Mouse (Mus musculus): ENCODE results near the gene Dera. TPM values are rescaled to one million over a fixed set of nuclear protein-coding genes. Genes with fewer than 3 reads are reported as not detected.

The Dera gene
- polyA plus RNA-seq, 1 experiment from 2014 or later: 62.3 TPM

DNA sequence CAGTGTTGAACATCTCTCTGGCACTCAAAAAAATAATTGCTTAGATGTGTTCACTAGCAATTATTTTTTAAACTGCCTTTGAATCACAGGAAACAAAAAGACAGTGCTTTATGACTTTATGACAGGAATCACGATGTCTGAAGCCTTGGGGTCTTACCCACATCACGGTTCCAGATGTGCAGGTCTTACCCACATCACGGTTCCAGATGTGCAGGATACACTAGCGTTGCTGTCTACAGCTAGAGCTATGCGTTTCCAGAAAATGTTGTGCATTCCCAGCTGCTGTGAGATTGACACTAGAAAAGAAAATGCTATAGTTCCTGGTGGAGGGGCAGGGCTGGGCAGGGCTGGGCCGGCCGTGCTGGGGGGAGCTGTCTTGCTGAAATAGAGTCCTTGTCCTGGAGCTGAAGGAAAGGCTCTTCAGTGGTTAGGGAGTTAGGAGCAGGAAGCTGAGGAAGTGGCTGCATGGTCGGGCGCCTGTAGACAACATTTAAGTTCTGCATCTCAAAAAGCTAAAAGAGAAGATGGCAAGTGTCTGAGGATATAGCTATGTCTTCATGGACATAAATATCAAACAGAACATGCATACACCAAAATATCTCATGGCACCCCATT is 34.7 kb downstream of the Dera start:
- H3K27ac ChIP-seq (ENCODE audit: poor library complexity, severe bottlenecking): no peak overlapping the region
- WGBS: 82% methylated on average over 9 of the region's 9 CpGs

DNA sequence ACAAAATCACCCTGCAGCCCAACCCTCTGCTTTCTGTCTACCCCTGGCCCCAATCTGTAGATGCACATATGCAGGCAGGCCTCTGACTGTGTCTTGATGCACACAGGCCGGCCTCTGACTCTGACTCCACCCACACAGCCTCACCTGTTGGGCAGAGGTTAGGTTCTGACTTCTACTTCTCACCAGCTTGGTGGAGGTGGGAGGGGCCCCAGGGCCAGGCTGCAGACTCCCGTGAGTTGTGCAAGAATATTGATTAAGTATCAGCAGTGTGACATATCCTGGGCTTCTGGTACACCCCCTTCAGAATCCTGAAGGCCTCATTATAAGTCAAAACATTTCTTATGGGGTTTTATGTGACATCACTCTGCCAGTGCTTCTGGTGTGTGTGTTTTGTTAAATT is 35.3 kb downstream of the Dera start:
- H3K27ac ChIP-seq (ENCODE audit: poor library complexity, severe bottlenecking): no peak overlapping the region
- H3K9me3 ChIP-seq (replicated peaks): no peaks in the 10 kb centered on the region
- H3K4me3 ChIP-seq: no peak overlapping the region
- WGBS: 66% methylated on average over 2 of the region's 2 CpGs
- no peaks in the 10 kb centered on the region for H3K27me3 ChIP-seq (replicated peaks)
- peaks cover 17% of the 10 kb centered on the region for H3K4me1 ChIP-seq (replicated peaks)
- no peak overlapping the region for H3K4me2 ChIP-seq
- peaks cover 14% of the 10 kb centered on the region; the same call in 1 of the 2 replicates for H3K36me3 ChIP-seq
- no peak for ATAC-seq (ENCODE audit: insufficient number of reproducible peaks, low FRiP score)
- no peak overlapping the region for H3K9ac ChIP-seq

More for the DNA sequence above, 34.7 kb downstream of the Dera start:
- ATAC-seq (ENCODE audit: insufficient number of reproducible peaks, low FRiP score): no peak
- Histone ChIP-seq H3K4me1 (replicated peaks) (peaks cover 15% of the 10 kb centered on the region), H3K27me3 (replicated peaks) (no peaks in the 10 kb centered on the region), H3K4me2 (no peak overlapping the region), H3K36me3 (peaks cover 14% of the 10 kb centered on the region; the same call in 1 of the 2 replicates), H3K9ac (no peak overlapping the region), H3K4me3 (no peak overlapping the region), H3K9me3 (replicated peaks) (no peaks in the 10 kb centered on the region)

DNA sequence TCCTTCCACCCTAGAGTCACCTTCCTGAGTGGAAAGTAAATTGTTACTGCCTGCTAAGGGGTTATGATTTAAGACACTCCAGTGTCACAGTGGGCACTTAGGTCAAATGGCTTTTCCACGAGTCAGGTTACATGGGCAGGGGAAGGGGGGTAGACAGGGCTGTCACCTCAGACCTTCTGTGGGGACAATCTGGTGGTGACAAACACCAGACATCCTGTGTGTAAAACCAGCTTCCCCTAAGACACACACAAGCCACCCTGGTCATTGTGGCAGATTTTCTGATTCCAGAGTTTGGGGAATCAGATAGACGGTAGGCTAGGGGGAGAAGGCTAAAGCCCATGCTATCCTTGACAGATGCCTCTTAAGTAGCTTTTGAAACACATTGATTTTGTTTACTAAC is 41.1 kb downstream of the Dera start:
- ATAC-seq (ENCODE audit: insufficient number of reproducible peaks, low FRiP score): no peak
- Histone ChIP-seq H3K9ac (no peak overlapping the region), H3K36me3 (peaks cover 31% of the 10 kb centered on the region), H3K27me3 (replicated peaks) (no peaks in the 10 kb centered on the region), H3K9me3 (replicated peaks) (peaks cover 8% of the 10 kb centered on the region), H3K27ac (ENCODE audit: poor library complexity, severe bottlenecking) (no peak overlapping the region), H3K4me2 (no peak overlapping the region), H3K4me1 (replicated peaks) (peaks cover 25% of the 10 kb centered on the region), H3K4me3 (no peak overlapping the region)
- WGBS: 8% methylated on average over 2 of the region's 2 CpGs

DNA sequence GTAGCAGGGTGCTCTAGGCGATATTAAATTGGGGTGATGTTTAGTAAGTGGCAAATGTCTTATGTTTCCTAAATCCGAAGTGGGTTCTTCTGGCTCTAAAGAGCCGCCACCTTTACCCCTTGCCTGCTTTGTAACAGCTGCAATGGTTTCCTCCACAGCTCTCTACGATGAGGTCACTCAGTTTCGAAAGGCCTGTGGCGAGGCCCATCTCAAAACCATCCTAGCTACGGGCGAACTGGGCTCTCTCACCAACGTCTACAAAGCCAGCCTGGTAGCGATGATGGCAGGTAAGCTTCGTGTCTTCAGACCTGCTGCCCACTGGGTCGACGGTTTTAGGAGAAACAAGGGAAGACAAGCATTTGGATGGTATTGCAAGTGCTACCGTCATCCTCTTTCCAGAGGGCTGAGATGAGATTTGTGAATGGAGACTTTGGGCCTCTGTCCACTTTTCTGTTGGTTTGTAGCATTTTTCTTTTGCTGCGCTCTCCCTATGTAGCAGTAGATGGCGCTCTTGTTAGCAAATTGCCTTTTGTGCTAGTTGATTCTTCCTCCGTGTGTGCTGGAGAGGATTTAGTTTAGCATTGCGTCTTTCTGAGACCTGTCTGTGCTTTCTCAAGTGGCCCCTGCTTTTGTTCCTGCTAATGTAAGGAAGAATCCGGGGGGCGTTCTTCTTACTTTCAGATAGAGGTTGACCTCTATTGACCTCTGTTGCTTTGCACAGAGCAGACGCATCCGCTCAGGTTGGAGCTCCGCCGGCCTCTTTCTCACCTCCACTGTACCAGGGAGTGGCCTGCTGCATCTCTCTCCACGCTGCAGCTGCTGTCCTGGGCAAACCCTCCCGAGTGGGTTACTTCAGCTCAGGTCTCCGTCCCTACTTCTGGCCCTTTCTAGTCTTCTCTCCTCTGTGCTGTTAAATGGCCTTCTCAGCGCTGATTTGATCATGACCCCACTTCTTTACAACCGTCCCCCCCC is 42.5 kb downstream of the Dera start:
- 67% methylated on average over 29 of the region's 29 CpGs for WGBS
- Histone ChIP-seq H3K36me3 (peaks cover 40% of the 10 kb centered on the region), H3K4me3 (no peak overlapping the region), H3K9ac (no peak overlapping the region), H3K4me1 (replicated peaks) (peaks cover 24% of the 10 kb centered on the region), H3K27me3 (replicated peaks) (no peaks in the 10 kb centered on the region), H3K9me3 (replicated peaks) (peaks cover 11% of the 10 kb centered on the region), H3K4me2 (no peak overlapping the region), H3K27ac (ENCODE audit: poor library complexity, severe bottlenecking) (no peak overlapping the region)
- ATAC-seq (ENCODE audit: insufficient number of reproducible peaks, low FRiP score): no peak

DNA sequence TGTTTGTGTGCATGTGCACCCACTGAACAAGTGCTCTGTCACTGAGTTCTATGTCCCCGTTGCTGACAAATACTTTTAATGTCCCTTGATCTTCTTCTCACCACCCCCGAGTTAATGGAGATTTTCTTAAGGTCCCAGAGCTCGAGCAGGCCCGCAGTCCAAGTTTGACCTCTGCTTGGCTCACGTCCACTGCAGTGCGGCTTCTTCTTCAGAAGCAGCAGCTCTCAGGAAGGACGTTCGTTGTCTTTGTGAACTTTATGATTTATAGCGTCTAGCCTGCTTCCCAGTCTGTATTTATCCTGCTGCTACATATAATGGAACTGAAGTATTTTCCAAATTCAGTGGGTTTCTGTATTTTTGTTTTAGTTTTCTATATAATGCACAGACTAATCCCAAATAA is 44.9 kb downstream of the Dera start:
- Histone ChIP-seq H3K4me3 (no peak overlapping the region), H3K4me1 (replicated peaks) (peaks cover 8% of the 10 kb centered on the region), H3K9ac (no peak overlapping the region), H3K4me2 (no peak overlapping the region), H3K27me3 (replicated peaks) (no peaks in the 10 kb centered on the region), H3K27ac (ENCODE audit: poor library complexity, severe bottlenecking) (no peak overlapping the region), H3K9me3 (replicated peaks) (peaks cover 11% of the 10 kb centered on the region), H3K36me3 (peaks cover 43% of the 10 kb centered on the region)
- 90% methylated on average over 9 of the region's 9 CpGs for WGBS
- ATAC-seq (ENCODE audit: insufficient number of reproducible peaks, low FRiP score): no peak

DNA sequence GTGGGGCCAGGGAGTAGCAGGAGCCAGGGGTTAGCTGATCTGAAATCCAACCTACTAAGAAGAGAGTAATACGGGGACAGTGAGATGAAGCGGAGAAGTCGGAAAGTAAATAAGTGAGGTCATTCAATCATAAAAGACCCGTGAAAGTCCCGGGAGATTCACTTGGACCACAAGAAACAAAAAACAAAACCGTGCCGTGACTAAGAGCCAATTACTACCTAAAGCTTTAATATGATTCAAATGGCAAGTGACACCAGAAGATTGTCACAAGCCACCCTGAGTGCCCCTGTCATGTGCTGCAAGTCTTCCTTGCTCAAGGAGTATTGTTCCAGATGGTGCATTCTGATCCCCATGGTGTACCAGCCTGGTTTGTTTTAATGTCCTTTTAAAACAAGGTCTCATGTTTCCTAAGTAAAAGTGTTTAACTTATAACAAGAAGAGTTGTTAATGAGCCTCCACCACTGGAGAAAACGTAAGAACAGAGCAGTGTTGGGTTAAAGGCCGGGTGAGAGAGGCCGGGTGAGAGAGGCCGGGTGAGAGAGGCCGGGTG is 49.2 kb downstream of the Dera start:
- no peak for ATAC-seq (ENCODE audit: insufficient number of reproducible peaks, low FRiP score)
- H3K27ac ChIP-seq (ENCODE audit: poor library complexity, severe bottlenecking): no peak overlapping the region
- H3K4me1 ChIP-seq (replicated peaks): 0 out of 2 replicates have a peak, but pooled peaks cover 3% of the 10 kb centered on the region
- 88% methylated on average over 12 of the region's 12 CpGs for WGBS
- no peak overlapping the region for H3K4me2 ChIP-seq
- H3K27me3 ChIP-seq (replicated peaks): no peaks in the 10 kb centered on the region
- peaks cover 11% of the 10 kb centered on the region for H3K9me3 ChIP-seq (replicated peaks)
- H3K4me3 ChIP-seq: no peak overlapping the region
- peaks cover 29% of the 10 kb centered on the region for H3K36me3 ChIP-seq
- H3K9ac ChIP-seq: no peak overlapping the region

DNA sequence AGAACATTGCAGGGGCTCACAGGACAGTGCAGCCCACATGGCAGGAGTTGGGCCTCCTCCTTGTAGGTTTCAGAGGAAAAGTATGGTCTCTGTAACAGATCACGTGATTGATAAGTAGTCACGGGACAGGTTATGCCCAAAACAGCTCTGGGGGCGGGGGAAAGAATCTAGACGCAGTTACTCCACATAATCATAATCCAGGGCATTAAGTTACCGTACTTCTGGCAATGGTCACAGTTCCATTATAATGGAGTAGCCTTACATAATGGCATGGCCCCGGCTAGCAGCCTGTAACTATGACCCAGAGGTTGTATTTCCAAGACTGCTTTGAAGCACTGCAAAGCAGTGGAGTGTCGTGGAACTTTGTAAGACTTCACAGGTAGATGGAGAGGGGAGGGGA is 49.8 kb downstream of the Dera start:
- H3K9me3 ChIP-seq (replicated peaks): peaks cover 11% of the 10 kb centered on the region
- H3K27ac ChIP-seq (ENCODE audit: poor library complexity, severe bottlenecking): no peak overlapping the region
- WGBS: 87% methylated on average over 7 of the region's 7 CpGs
- H3K4me3 ChIP-seq: no peak overlapping the region
- no peak overlapping the region for H3K9ac ChIP-seq
- no peaks in the 10 kb centered on the region for H3K27me3 ChIP-seq (replicated peaks)
- no peak overlapping the region for H3K4me2 ChIP-seq
- H3K4me1 ChIP-seq (replicated peaks): 0 out of 2 replicates have a peak, but pooled peaks cover 3% of the 10 kb centered on the region
- peaks cover 27% of the 10 kb centered on the region for H3K36me3 ChIP-seq
- no peak for ATAC-seq (ENCODE audit: insufficient number of reproducible peaks, low FRiP score)

DNA sequence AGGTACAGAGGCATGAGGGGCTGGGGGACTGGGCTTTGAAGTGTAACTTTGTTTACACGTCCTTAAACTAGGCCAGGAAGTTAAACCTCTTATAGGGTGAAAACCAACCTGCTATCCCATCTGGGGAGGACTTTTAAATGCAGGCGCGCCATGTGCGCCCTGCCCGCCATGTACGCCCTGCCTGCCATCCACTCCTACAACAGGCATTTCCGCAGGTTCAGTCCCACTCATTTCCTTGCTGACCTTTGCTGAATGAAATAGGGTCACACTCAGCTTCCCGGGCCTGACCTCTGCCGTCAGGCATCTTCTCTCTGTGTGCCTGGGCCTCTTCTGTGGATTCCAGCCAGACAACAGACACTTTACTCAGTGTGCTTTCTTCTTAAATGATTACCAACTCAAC is 50.3 kb downstream of the Dera start:
- peaks cover 23% of the 10 kb centered on the region for H3K36me3 ChIP-seq
- H3K27ac ChIP-seq (ENCODE audit: poor library complexity, severe bottlenecking): no peak overlapping the region
- H3K9ac ChIP-seq: no peak overlapping the region
- 0 out of 2 replicates have a peak, but pooled peaks cover 3% of the 10 kb centered on the region for H3K4me1 ChIP-seq (replicated peaks)
- no peak; the same call in 1 of the 2 replicates for ATAC-seq (ENCODE audit: insufficient number of reproducible peaks, low FRiP score)
- WGBS: 72% methylated on average over 9 of the region's 9 CpGs
- no peak overlapping the region for H3K4me3 ChIP-seq
- H3K9me3 ChIP-seq (replicated peaks): peaks cover 10% of the 10 kb centered on the region
- H3K4me2 ChIP-seq: no peak overlapping the region
- H3K27me3 ChIP-seq (replicated peaks): no peaks in the 10 kb centered on the region

DNA sequence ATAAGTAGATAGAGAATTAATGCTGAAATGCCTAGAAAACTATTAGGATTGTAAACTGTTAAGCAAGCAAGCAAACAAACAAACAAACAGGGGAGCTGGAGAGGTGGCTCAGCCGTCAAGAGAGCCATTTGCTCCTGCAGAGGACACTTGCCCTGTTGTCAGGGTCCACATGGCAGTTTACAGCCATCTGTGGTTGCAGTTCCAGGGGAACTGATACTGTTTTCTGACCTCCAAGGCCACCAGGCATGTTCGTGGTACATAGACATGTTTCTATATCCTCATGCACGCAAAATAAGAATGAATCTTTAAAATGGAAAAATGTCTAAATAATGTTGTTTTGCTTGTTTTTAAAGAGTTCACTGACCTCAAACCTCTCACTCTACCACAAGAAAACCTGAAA is 52.0 kb downstream of the Dera start:
- Histone ChIP-seq H3K27ac (ENCODE audit: poor library complexity, severe bottlenecking) (no peak overlapping the region), H3K4me2 (no peak overlapping the region), H3K27me3 (replicated peaks) (no peaks in the 10 kb centered on the region), H3K9ac (no peak overlapping the region), H3K36me3 (peaks cover 9% of the 10 kb centered on the region; the same call in 1 of the 2 replicates), H3K9me3 (replicated peaks) (no peaks in the 10 kb centered on the region), H3K4me1 (replicated peaks) (0 out of 2 replicates have a peak, but pooled peaks cover 3% of the 10 kb centered on the region), H3K4me3 (no peak overlapping the region)
- 81% methylated on average over 3 of the region's 3 CpGs for WGBS
- no peak for ATAC-seq (ENCODE audit: insufficient number of reproducible peaks, low FRiP score)

DNA sequence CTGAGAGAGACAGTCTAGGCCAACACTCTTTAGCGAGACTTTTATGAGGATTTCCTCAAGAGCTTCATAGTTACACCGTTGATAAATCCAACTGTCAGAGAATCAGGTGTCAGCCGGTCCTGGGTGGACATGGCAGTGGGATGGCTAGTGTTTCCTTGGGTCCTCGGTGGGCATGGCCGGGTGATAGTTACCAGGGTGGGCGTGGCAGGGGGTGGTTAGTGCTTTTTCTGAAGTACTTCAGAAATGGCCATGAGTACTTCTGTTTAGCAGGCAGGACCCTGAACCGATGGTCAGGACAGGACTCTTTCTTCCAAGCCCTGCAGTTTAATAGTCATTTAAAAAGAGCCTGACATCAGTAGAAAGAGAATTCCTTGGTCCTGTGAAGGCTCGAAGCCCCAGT is 52.5 kb downstream of the Dera start:
- no peak for ATAC-seq (ENCODE audit: insufficient number of reproducible peaks, low FRiP score)
- Histone ChIP-seq H3K4me2 (no peak overlapping the region), H3K9me3 (replicated peaks) (no peaks in the 10 kb centered on the region), H3K4me1 (replicated peaks) (0 out of 2 replicates have a peak, but pooled peaks cover 3% of the 10 kb centered on the region), H3K36me3 (peaks cover 4% of the 10 kb centered on the region; the same call in 1 of the 2 replicates), H3K4me3 (no peak overlapping the region), H3K27me3 (replicated peaks) (no peaks in the 10 kb centered on the region), H3K27ac (ENCODE audit: poor library complexity, severe bottlenecking) (no peak overlapping the region), H3K9ac (no peak overlapping the region)
- 85% methylated on average over 8 of the region's 8 CpGs for WGBS

DNA sequence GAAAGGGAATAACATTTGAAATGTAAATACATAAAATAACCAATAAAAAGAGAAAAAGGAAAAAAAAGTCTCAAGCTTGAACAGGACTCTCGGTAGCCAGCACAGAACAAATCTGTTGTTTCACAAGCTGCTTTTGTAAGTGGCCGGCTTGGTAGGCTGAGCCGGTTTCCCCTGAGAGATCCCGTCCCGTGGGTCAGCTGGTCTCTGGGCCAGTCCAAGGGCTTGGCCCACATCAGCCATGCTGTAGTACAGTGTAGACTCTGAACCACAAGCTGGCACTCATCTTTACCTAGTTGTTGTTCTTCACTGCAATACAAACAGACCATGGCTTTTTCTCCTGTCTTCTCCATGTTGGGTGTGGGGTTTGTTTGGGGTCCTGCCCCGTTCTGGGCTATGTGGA is 53.0 kb downstream of the Dera start:
- Histone ChIP-seq H3K9ac (no peak overlapping the region), H3K4me2 (no peak overlapping the region), H3K27me3 (replicated peaks) (no peaks in the 10 kb centered on the region), H3K36me3 (no peaks in the 10 kb centered on the region), H3K9me3 (replicated peaks) (no peaks in the 10 kb centered on the region), H3K27ac (ENCODE audit: poor library complexity, severe bottlenecking) (no peak overlapping the region), H3K4me3 (no peak overlapping the region), H3K4me1 (replicated peaks) (0 out of 2 replicates have a peak, but pooled peaks cover 3% of the 10 kb centered on the region)
- 92% methylated on average over 6 of the region's 6 CpGs for WGBS
- ATAC-seq (ENCODE audit: insufficient number of reproducible peaks, low FRiP score): no peak

Measured in heart, embryonic 12.5 days (tissue).